Mouse (Mus musculus) liver, embryonic 14.5 days (tissue): ENCODE data around the gene Clnk.

Experiments
- CTCF ChIP-seq: IDR thresholded peaks from 2 replicates; pipeline ENCODE4 v1.5.1; 2016; ENCODE audit warnings: antibody characterized with exemption, low read depth, control low read depth
- EP300 ChIP-seq: IDR thresholded peaks from 2 replicates; pipeline ENCODE4 v1.6.1; 2016; ENCODE audit warnings: antibody characterized with exemption, low read depth

DNA sequence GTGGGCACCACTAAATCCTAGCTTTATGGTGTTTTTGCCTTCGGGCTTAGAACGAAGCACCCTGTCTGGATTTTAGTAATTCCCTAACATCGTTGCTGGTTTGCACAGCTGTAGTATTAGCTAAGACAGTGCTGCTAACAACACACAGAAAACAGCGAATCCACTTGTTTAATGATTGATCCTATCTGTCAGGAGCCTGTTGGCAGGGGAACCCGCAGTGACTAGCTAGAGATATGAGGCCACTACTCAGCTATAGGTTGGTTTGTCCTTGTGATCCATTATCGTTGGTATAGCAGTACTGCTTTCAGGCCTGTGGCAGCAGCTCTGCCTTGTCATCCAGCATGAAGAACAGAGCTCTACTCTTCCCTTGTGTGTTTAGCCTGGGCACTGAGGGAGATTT lies 183.8 kb downstream of the Clnk start:
- TF ChIP-seq CTCF: no peak
- TF ChIP-seq EP300: no peak
